In genomic region chr11:112925140-112925539, GRCm38 (mm10) we compare ENCODE assay signal across 15 mouse cellular contexts.
A peak's percentile ranks its signal among the peaks of the same experiment; 100 is the strongest.
DNase-seq lines count a peak whose midpoint lies in the region; ATAC-seq and TF ChIP-seq lines count a peak whose summit lies in the region.
"Had no signal": no experiment of that assay in that cellular context is flagged by ENCODE, and none has a peak within 500 bp of the region (broad histone marks: within the 10 kb centered on the region; RNA-seq: fewer than 3 reads in every experiment).

No protein-coding gene starts in this region.

- H3K4me3 ChIP-seq in lung, embryonic 14.5 days (ENCODE audit: low read depth, low read length), result no peak overlapping the region
- no peak overlapping the region for H3K4me3 ChIP-seq in embryonic facial prominence, embryonic 10.5 days
- H3K4me3 ChIP-seq in forebrain, embryonic 16.5 days (replicated peaks; ENCODE audit: low read length), result no peak overlapping the region
- H3K4me3 ChIP-seq in lung, embryonic 16.5 days (ENCODE audit: low read length), result no peak overlapping the region
- H3K4me3 ChIP-seq in heart, embryonic 10.5 days, result no peak overlapping the region
- H3K4me3 ChIP-seq: erythroblast, embryonic 14.5 days; heart, embryonic 12.5 days; midbrain, embryonic 15.5 days had no signal

- 58% methylated on average over 6 of the region's 6 CpGs for WGBS in lung, embryonic 14.5 days
- WGBS in embryonic facial prominence, embryonic 10.5 days, result 52% methylated on average over 6 of the region's 6 CpGs
- WGBS in forebrain, embryonic 16.5 days, result 29% methylated on average over 6 of the region's 6 CpGs
- 52% methylated on average over 6 of the region's 6 CpGs for WGBS in lung, embryonic 16.5 days
- WGBS in heart, embryonic 10.5 days, result 60% methylated on average over 6 of the region's 6 CpGs

- 0 out of 2 replicates have a peak overlapping the region, but pooled peaks have one; percentile 16 for H3K27ac ChIP-seq in lung, embryonic 14.5 days (ENCODE audit: low read depth)
- peak overlapping the region; percentile 14; the same call in 1 of the 2 replicates for H3K27ac ChIP-seq in embryonic facial prominence, embryonic 10.5 days (replicated peaks)
- no peak overlapping the region for H3K27ac ChIP-seq in forebrain, embryonic 16.5 days (ENCODE audit: low read length)
- H3K27ac ChIP-seq in lung, embryonic 16.5 days (ENCODE audit: low read length), result peak overlapping the region; percentile 41
- no peak overlapping the region for H3K27ac ChIP-seq in heart, embryonic 10.5 days
- H3K27ac ChIP-seq: midbrain, embryonic 15.5 days had no signal

- H3K27me3 ChIP-seq in lung, embryonic 14.5 days (ENCODE audit: insufficient read depth, low read length), result no peaks in the 10 kb centered on the region
- H3K27me3 ChIP-seq in embryonic facial prominence, embryonic 10.5 days (replicated peaks; ENCODE audit: low read depth, poor library complexity, severe bottlenecking), result no peaks in the 10 kb centered on the region
- no peaks in the 10 kb centered on the region for H3K27me3 ChIP-seq in forebrain, embryonic 16.5 days (replicated peaks; ENCODE audit: control insufficient read depth, insufficient read depth, low read length)
- no peaks in the 10 kb centered on the region for H3K27me3 ChIP-seq in lung, embryonic 16.5 days (ENCODE audit: control insufficient read depth, insufficient read depth, low read depth, low read length)
- H3K27me3 ChIP-seq in heart, embryonic 10.5 days (ENCODE audit: insufficient read depth, poor library complexity, severe bottlenecking), result peaks cover 91% of the 10 kb centered on the region
- H3K27me3 ChIP-seq: midbrain, embryonic 15.5 days had no signal

- ATAC-seq in lung, embryonic 14.5 days (ENCODE audit: insufficient read depth), result no peak
- ATAC-seq in forebrain, embryonic 16.5 days, result peak; percentile 71; the same call in 1 of the 2 replicates
- peak; percentile 59 for ATAC-seq in lung, embryonic 16.5 days (ENCODE audit: low read depth)
- ATAC-seq: intestine, embryonic 16.5 days; liver, postnatal 0 days; midbrain, embryonic 15.5 days had no signal

- TF ChIP-seq CTCF in lung, embryonic 14.5 days (IDR thresholded peaks at IDR 0.05; ENCODE audit: low read depth), result no peak

- no peaks in the 10 kb centered on the region for H3K9me3 ChIP-seq in lung, embryonic 14.5 days (ENCODE audit: low read depth, low read length)
- H3K9me3 ChIP-seq in embryonic facial prominence, embryonic 10.5 days, result peaks cover 3% of the 10 kb centered on the region; the same call in 1 of the 2 replicates
- H3K9me3 ChIP-seq in forebrain, embryonic 16.5 days (ENCODE audit: control insufficient read depth, low read length), result no peaks in the 10 kb centered on the region
- no peaks in the 10 kb centered on the region for H3K9me3 ChIP-seq in lung, embryonic 16.5 days (ENCODE audit: control insufficient read depth, low read length)
- no peaks in the 10 kb centered on the region for H3K9me3 ChIP-seq in heart, embryonic 10.5 days
- H3K9me3 ChIP-seq: heart, embryonic 12.5 days; midbrain, embryonic 15.5 days had no signal

- no peak overlapping the region for H3K9ac ChIP-seq in lung, embryonic 14.5 days
- no peak overlapping the region for H3K9ac ChIP-seq in forebrain, embryonic 16.5 days (replicated peaks; ENCODE audit: low read depth, low read length)
- no peak overlapping the region for H3K9ac ChIP-seq in lung, embryonic 16.5 days (ENCODE audit: low read length)
- H3K9ac ChIP-seq: heart, embryonic 12.5 days; liver, postnatal 0 days; midbrain, embryonic 15.5 days had no signal

- H3K4me2 ChIP-seq in lung, embryonic 14.5 days, result no peak overlapping the region
- no peak overlapping the region for H3K4me2 ChIP-seq in forebrain, embryonic 16.5 days (ENCODE audit: low read length)
- H3K4me2 ChIP-seq in lung, embryonic 16.5 days (ENCODE audit: low read depth, low read length), result no peak overlapping the region
- H3K4me2 ChIP-seq: heart, embryonic 12.5 days; midbrain, embryonic 15.5 days had no signal

- peak; percentile 5 for DNase-seq in lung, embryonic 14.5 days
- no peak for DNase-seq in lung, postnatal 25 days (ENCODE audit: low spot score)
- DNase-seq in embryonic facial prominence, embryonic 10.5 days (ENCODE audit: low spot score), result peak; percentile 46
- DNase-seq in gastrocnemius, postnatal 25 days, result no peak
- no peak for DNase-seq in yolk sac, embryonic 10.5 days (ENCODE audit: low spot score)
- no peak for DNase-seq in heart, embryonic 10.5 days (ENCODE audit: low spot score)
- DNase-seq: kidney, postnatal 10 days; layer of hippocampus, adult 9-11 months; liver, postnatal 0 days had no signal

- no peaks in the 10 kb centered on the region for H3K36me3 ChIP-seq in lung, embryonic 14.5 days (ENCODE audit: insufficient read depth)
- no peaks in the 10 kb centered on the region for H3K36me3 ChIP-seq in embryonic facial prominence, embryonic 10.5 days (replicated peaks)
- H3K36me3 ChIP-seq in forebrain, embryonic 16.5 days (ENCODE audit: control insufficient read depth, insufficient read depth), result no peaks in the 10 kb centered on the region
- no peaks in the 10 kb centered on the region for H3K36me3 ChIP-seq in lung, embryonic 16.5 days (ENCODE audit: control insufficient read depth, insufficient read depth, low read length)
- no peaks in the 10 kb centered on the region for H3K36me3 ChIP-seq in heart, embryonic 10.5 days
- H3K36me3 ChIP-seq: heart, embryonic 12.5 days; midbrain, embryonic 15.5 days had no signal

- no peaks in the 10 kb centered on the region; the same call in 1 of the 2 replicates for H3K4me1 ChIP-seq in lung, embryonic 14.5 days (ENCODE audit: insufficient read depth)
- peaks cover 14% of the 10 kb centered on the region for H3K4me1 ChIP-seq in embryonic facial prominence, embryonic 10.5 days
- H3K4me1 ChIP-seq in forebrain, embryonic 16.5 days (replicated peaks; ENCODE audit: control insufficient read depth, insufficient read depth, low read length), result peaks cover 15% of the 10 kb centered on the region
- peaks cover 11% of the 10 kb centered on the region for H3K4me1 ChIP-seq in lung, embryonic 16.5 days (replicated peaks; ENCODE audit: control insufficient read depth, insufficient read depth, low read length)
- no peaks in the 10 kb centered on the region; the same call in 1 of the 2 replicates for H3K4me1 ChIP-seq in heart, embryonic 10.5 days
- H3K4me1 ChIP-seq: heart, embryonic 12.5 days; midbrain, embryonic 15.5 days had no signal

Comparison
In these comparisons a context has a peak if more than half of its experiments do, and no peak if none do; other contexts are left out.
1. DNase-seq: peak in lung, embryonic 14.5 days (single experiment) and embryonic facial prominence, embryonic 10.5 days (single experiment); none in lung, postnatal 25 days (single experiment), gastrocnemius, postnatal 25 days (single experiment), yolk sac, embryonic 10.5 days (single experiment) and heart, embryonic 10.5 days (single experiment).
2. H3K27ac ChIP-seq: peak in lung, embryonic 14.5 days (single experiment), embryonic facial prominence, embryonic 10.5 days (single experiment) and lung, embryonic 16.5 days (single experiment); none in forebrain, embryonic 16.5 days (single experiment) and heart, embryonic 10.5 days (single experiment).